Mouse (Mus musculus) left cerebral cortex, postnatal 25 days (tissue): Measurements from ENCODE around the gene Rif1. TPM values are rescaled to one million over a fixed set of nuclear protein-coding genes. Genes with fewer than 3 reads are reported as not detected.

Experiments
- DNase-seq, 2 experiments: peaks; one replicate each; pipeline ENCODE4 v3.0.0; 2022; ENCODE audit warnings: low spot score in 2 of 2, mixed read lengths in 1 of 2
- intact Hi-C: fragments of 180-260 bp; cut with DNase I; formaldehyde crosslinking; loops from one replicate; pipeline ENCODE4 v1.15.1; 2025
- total RNA-seq, 2 experiments: library from RNA; stranded (reverse); gene quantifications; 2 replicates each; pipeline ENCODE4 v1.2.3; 2021

The Rif1 gene
- total RNA-seq: 10 to 100 TPM; 28.0 to 30.3 TPM

DNA sequence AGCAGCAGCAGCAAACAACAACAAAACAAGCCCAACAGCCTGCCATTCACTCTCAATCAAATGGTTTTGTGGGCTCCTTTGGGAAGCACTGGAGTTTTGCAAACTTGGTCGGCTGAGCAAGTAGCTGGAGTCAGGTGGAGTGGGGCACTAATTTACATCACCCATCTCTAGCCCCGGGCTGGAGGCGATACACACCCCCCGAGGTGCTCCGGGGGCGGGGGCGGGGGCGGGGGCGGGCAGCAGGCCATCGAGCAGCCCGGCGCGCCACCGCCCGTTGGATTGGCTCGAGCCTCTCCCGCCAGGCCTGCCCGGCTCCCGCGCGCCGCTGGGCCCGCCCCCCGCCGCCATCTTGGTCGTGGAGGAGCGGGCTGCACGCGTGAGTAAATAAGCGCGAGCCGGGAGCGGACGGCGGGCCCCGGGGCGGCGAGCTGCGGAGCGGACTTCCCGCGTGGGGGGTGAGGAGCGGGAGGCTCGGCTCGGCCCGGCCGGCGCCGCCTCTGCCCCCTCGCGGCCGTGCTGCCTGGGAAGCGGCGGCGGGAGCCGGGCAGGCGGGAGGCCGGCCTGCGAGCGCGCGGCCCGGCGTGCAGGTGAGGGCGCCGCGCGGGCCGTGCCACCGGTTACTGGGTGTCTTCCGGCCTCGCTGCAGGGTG is at the start of gene Rif1:
Gene Rif1 (plus strand): TSS at position 342 of the 650 bp plus-strand sequence.
- intact Hi-C loops: loop anchor here (1.0 kb wide), 1 partner anchor 137 kb away; the partner anchor contains the start of gene Rbm43
- peak; percentile 80 to 86 for DNase-seq

DNA sequence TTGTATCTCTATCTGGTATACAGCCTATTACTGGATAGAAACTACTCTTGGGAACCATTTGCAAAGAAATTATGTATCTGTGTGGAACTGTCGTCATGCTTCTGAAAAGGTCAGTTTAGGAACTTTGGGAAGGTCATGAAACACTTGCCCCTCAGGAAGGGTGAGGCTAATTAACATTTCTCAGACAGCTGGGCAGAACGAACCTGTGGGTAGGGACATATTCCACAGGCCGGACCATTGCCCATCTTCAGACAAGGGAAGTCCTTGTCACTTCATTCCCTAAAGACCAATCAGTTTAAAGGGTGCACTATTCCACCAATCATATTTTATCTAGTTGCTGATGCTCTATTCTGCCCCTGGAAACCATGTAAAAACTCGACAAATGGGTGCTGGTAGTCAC is 45.6 kb upstream of the Rif1 start:
- DNase-seq: no peak
- intact Hi-C loops: no loop called here

- intact Hi-C loops: no loop called here
- no peak for DNase-seq
Measured at GRCm38 (mm10) chr2:52029426-52029825, 43.2 kb upstream of the Rif1 start.

DNA sequence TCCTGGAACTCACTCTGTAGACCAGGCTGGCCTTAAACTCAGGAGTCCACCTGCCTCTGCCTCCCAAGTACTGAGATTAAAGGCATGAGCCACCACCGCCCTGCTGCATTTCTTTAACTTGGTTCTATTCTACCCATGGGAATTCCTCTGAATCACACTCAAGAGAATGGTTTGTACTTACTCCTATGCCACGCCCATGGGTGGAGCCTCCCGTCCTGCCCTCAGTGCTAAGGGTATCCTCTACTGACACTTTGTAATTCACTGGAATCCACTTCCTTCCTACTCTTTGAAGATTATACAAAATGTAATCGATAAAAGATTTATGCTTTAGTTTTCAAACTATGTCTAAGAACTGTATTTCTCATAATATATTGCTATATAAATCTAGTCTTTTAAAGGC is 41.1 kb upstream of the Rif1 start:
- no peak for DNase-seq
- intact Hi-C loops: no loop called here

- DNase-seq: peak in 1 of 2 experiments; percentile 72
- intact Hi-C loops: no loop called here
Measured at GRCm38 (mm10) chr2:52034601-52035000, 38.0 kb upstream of the Rif1 start.

DNA sequence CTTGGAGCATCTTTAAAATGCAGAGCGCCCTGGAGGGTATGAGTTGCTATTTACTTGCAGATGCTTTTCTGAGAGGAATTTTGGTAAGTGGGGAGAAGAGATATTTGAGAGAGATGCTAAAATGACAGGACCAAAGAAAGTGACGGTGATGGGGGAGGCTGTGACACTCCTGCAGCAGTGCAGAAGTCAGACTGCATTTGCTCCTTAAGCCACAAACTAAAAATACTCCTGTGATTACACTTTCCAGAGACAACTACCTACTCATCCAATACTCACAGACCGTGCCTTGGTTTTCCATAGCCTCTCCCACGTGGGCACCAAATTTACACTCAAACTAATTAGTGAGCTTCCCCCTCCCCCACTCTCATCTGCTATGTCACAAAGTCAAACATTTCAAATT is 37.5 kb upstream of the Rif1 start:
- peak in 1 of 2 experiments; percentile 44 for DNase-seq
- intact Hi-C loops: no loop called here

GRCm38 (mm10) chr2:52036929-52037595 is 35.6 kb upstream of the Rif1 start:
- intact Hi-C loops: no loop called here

GRCm38 (mm10) chr2:52037882-52038281 is 34.8 kb upstream of the Rif1 start, which contains the start of gene Tnfaip6:
TSS of gene Tnfaip6 (plus strand) at chr2:52038009.
- intact Hi-C loops: no loop called here
- DNase-seq: peak; percentile 28 to 52

More at GRCm38 (mm10) chr2:52036929-52037595, 35.6 kb upstream of the Rif1 start:
- no peak for DNase-seq

DNA sequence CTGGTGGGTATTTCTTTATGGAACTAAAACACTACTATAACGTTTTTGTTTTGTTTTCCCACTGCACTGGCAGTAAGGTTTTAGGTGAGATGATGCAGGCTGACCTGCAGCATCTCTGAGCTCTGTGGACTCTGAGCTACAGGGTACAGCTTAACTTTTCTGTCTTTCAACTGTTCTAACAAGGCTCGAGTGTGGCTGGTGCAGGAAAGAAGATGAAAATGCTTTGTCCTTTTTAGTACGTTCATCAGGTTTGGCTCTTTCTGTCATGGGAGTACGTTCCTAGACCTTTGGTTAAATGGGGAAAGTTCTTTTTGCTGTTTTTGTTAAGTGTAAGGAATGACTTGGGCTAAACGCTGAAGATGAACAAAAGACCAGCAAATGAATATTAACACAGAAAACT is 34.1 kb upstream of the Rif1 start:
- no peak for DNase-seq
- intact Hi-C loops: no loop called here

GRCm38 (mm10) chr2:52039083-52039801 is 33.4 kb upstream of the Rif1 start:
- intact Hi-C loops: no loop called here

DNA sequence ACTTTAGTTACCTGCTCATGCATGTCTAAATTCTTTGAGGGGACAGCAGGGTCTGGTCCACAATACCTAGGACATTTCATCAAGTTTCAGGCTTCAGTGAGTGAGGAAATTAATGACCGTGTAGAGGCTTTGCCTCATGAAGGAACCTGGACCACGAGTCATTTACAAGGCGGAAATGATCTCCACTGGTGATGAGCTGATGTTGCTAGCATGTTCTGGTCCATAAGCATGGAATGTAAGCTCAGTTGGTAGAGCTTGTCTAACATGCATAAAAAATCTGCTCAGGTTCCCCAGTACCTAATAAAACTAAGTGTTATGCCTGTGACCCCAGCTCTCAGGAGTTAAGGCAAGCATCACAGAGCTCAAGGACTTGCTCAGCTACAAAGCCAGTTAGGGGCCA is 30.5 kb upstream of the Rif1 start:
- DNase-seq: no peak
- intact Hi-C loops: no loop called here

More at GRCm38 (mm10) chr2:52039083-52039801, 33.4 kb upstream of the Rif1 start:
- DNase-seq: no peak

- no peak for DNase-seq
- intact Hi-C loops: no loop called here
Measured at GRCm38 (mm10) chr2:52042714-52043113, 29.9 kb upstream of the Rif1 start.

- intact Hi-C loops: no loop called here
- no peak for DNase-seq
Measured at GRCm38 (mm10) chr2:52043485-52043884, 29.1 kb upstream of the Rif1 start.

GRCm38 (mm10) chr2:52046032-52046431 is 26.6 kb upstream of the Rif1 start:
- intact Hi-C loops: no loop called here
- DNase-seq: no peak

GRCm38 (mm10) chr2:52050823-52051222 is 21.8 kb upstream of the Rif1 start:
- DNase-seq: no peak
- intact Hi-C loops: no loop called here

- DNase-seq: no peak
- intact Hi-C loops: no loop called here
Measured at GRCm38 (mm10) chr2:52052335-52052734, 20.3 kb upstream of the Rif1 start.

GRCm38 (mm10) chr2:52053502-52053901 is 19.1 kb upstream of the Rif1 start:
- intact Hi-C loops: no loop called here
- DNase-seq: peak in 1 of 2 experiments; percentile 28

GRCm38 (mm10) chr2:52055616-52056015 is 17.0 kb upstream of the Rif1 start:
- intact Hi-C loops: no loop called here
- DNase-seq: no peak

- intact Hi-C loops: no loop called here
- DNase-seq: no peak
Measured at GRCm38 (mm10) chr2:52057099-52057498, 15.5 kb upstream of the Rif1 start.

- intact Hi-C loops: no loop called here
Measured at GRCm38 (mm10) chr2:52057681-52058080, 15.0 kb upstream of the Rif1 start.

DNA sequence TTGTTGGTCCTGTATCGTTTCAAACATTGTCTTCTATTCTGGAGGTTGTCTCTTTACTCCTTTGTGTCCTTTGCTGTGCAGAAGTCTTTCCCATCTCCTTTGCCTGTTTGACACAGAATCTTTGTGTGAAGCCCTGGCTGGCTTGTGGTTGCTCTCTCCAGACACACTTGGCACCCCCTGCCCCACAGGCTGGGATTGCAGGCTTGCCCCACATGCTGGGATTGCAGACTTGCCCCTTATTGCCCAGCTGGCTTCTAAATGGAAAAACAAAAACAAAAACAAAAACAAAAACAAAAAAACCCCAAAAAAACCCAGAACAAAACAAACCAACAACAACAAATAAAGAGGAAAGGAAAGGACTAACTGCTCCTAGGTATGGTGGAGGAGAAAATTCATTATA is 4.0 kb upstream of the Rif1 start:
- intact Hi-C loops: no loop called here

More at GRCm38 (mm10) chr2:52057681-52058080, 15.0 kb upstream of the Rif1 start:
- no peak for DNase-seq

More for the DNA sequence above, 4.0 kb upstream of the Rif1 start:
- DNase-seq: no peak
